Mouse (Mus musculus): ENCODE measurements around the gene Snx18.

The Snx18 gene

GRCm38 (mm10) chr13:113615971-113616671 lies 2.2 kb downstream of the Snx18 start:
- DNase-seq (ENCODE audit: low read depth) = peak; percentile 22

- DNase-seq (ENCODE audit: low read depth) = peak; percentile 29
These were observed 2.8 kb downstream of the Snx18 start for GRCm38 (mm10) chr13:113615546-113615941.

- peak; percentile 93 for DNase-seq (ENCODE audit: low read depth)
These were observed 3.5 kb downstream of the Snx18 start for GRCm38 (mm10) chr13:113614635-113615545.

- DNase-seq (ENCODE audit: low read depth) = peak; percentile 33
These were observed 4.5 kb downstream of the Snx18 start for GRCm38 (mm10) chr13:113613882-113614281.

GRCm38 (mm10) chr13:113613341-113613740 lies 5.0 kb downstream of the Snx18 start:
- peak; percentile 57 for DNase-seq (ENCODE audit: low read depth)

GRCm38 (mm10) chr13:113612141-113612950 lies 6.0 kb downstream of the Snx18 start:
- no peak for DNase-seq (ENCODE audit: low read depth)

GRCm38 (mm10) chr13:113610732-113611500 lies 7.4 kb downstream of the Snx18 start:
- DNase-seq (ENCODE audit: low read depth) = no peak

GRCm38 (mm10) chr13:113609429-113609828 lies 8.9 kb downstream of the Snx18 start:
- DNase-seq (ENCODE audit: low read depth) = no peak

GRCm38 (mm10) chr13:113607821-113608220 lies 10.5 kb downstream of the Snx18 start:
- DNase-seq (ENCODE audit: low read depth) = no peak

- DNase-seq (ENCODE audit: low read depth) = no peak
These were observed 11.0 kb downstream of the Snx18 start for GRCm38 (mm10) chr13:113607371-113607770.

GRCm38 (mm10) chr13:113606741-113607358 lies 11.5 kb downstream of the Snx18 start:
- no peak for DNase-seq (ENCODE audit: low read depth)

- no peak for DNase-seq (ENCODE audit: low read depth)
These were observed 12.2 kb downstream of the Snx18 start for GRCm38 (mm10) chr13:113606131-113606530.

GRCm38 (mm10) chr13:113605693-113606092 lies 12.7 kb downstream of the Snx18 start:
- DNase-seq (ENCODE audit: low read depth) = no peak

- DNase-seq (ENCODE audit: low read depth) = no peak
These were observed 14.0 kb downstream of the Snx18 start for GRCm38 (mm10) chr13:113604321-113604720.

GRCm38 (mm10) chr13:113602882-113603342 lies 15.5 kb downstream of the Snx18 start:
- no peak for DNase-seq (ENCODE audit: low read depth)

GRCm38 (mm10) chr13:113601831-113602604 lies 16.3 kb downstream of the Snx18 start:
- DNase-seq (ENCODE audit: low read depth) = no peak

- DNase-seq (ENCODE audit: low read depth) = no peak
These were observed 17.6 kb downstream of the Snx18 start for GRCm38 (mm10) chr13:113600531-113601463.

GRCm38 (mm10) chr13:113599701-113600530 lies 18.4 kb downstream of the Snx18 start:
- no peak for DNase-seq (ENCODE audit: low read depth)
